Mouse (Mus musculus) liver, embryonic 14.5 days (tissue): ENCODE data around the gene Ncoa7.

ENCODE experiments used
- CTCF ChIP-seq: IDR thresholded peaks from 2 replicates; pipeline ENCODE4 v1.5.1; 2016; ENCODE audit warnings: antibody characterized with exemption, low read depth, control low read depth
- EP300 ChIP-seq: IDR thresholded peaks from 2 replicates; pipeline ENCODE4 v1.6.1; 2016; ENCODE audit warnings: antibody characterized with exemption, low read depth

DNA sequence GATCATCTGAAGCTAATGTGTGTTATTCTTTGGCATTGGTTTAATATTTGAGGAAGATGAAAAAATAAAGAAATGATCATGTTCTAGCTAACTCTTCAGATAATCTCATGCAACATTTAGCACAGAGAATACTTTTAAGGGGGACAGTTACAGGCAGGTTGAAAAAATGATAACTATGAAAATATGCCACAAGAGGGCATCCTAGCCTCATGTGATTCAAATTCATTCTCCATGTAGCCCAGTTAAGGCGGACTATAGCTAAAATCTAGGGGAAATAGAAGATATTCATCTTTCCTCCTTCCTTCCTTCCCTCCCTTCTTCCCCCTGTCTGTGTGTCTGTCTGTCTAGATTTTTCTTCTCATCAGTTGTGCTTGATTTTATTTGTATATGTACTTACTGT is 21.9 kb upstream of the Ncoa7 start:
- peak; percentile 34; the same call in 1 of the 2 replicates for TF ChIP-seq CTCF
- no peak for TF ChIP-seq EP300
